Mouse (Mus musculus): Measurements from ENCODE around the gene Rbm5. TPM values are rescaled to one million over a fixed set of nuclear protein-coding genes. Genes with fewer than 3 reads are reported as not detected.

Gene Rbm5
- total and polyA plus RNA-seq, 3 experiments: 67.6 to 85.3 (median 83.6) TPM

- DNase-seq (ENCODE audit: extremely low read depth): no peak
- Histone ChIP-seq H3K9ac (ENCODE audit: insufficient read depth, low read depth) (no peak overlapping the region), H3K36me3 (replicated peaks in 1 of 2; ENCODE audit: control insufficient read depth in 1 of 2, insufficient read depth in 1 of 2, low read length in 1 of 2) (peaks cover 27 to 48% of the 10 kb centered on the region in 2 experiments), H3K4me2 (ENCODE audit: insufficient read depth, low read depth, poor library complexity, severe bottlenecking) (no peak overlapping the region), H3K27me3 (replicated peaks) (no peaks in the 10 kb centered on the region), H3K9me3 (replicated peaks; ENCODE audit: low read length) (no peaks in the 10 kb centered on the region), H3K79me2 (replicated peaks; ENCODE audit: control insufficient read depth, extremely low read depth, insufficient read depth, poor library complexity, severe bottlenecking) (peaks cover 12% of the 10 kb centered on the region), H3K4me1 (ENCODE audit: control insufficient read depth in 1 of 2, insufficient read depth in 2 of 2) (peaks cover 0 to 7% of the 10 kb centered on the region in 2 experiments; a peak in 1 of 4 replicates), H3K4me3 (replicated peaks in 1 of 3; ENCODE audit: low read depth in 2 of 3, low read length in 2 of 3, poor library complexity in 1 of 3) (no peak overlapping the region), H3K27ac (ENCODE audit: insufficient read depth, low read depth) (no peak overlapping the region)
- TF ChIP-seq MAFK (IDR thresholded peaks at IDR 0.05; ENCODE audit: insufficient replicate concordance, low read length) (no peak), ZNF384 (IDR thresholded peaks at IDR 0.05; ENCODE audit: low read depth, low read length) (no peak), JUND (conservative IDR thresholded peaks at IDR 0.05; ENCODE audit: low read depth, low read length) (no peak), MYC (IDR thresholded peaks at IDR 0.05; ENCODE audit: low read depth, low read length) (no peak), JUN (IDR thresholded peaks at IDR 0.05; ENCODE audit: insufficient read depth, low read depth, low read length) (no peak), IRF4 (IDR thresholded peaks at IDR 0.05; ENCODE audit: low read depth, low read length) (no peak), ETS1 (conservative IDR thresholded peaks at IDR 0.05; ENCODE audit: low read depth, low read length) (no peak), CHD2 (IDR thresholded peaks at IDR 0.05; ENCODE audit: low read length) (no peak), KAT2A (IDR thresholded peaks at IDR 0.05; ENCODE audit: insufficient replicate concordance, low read length) (no peak), MAZ (IDR thresholded peaks at IDR 0.05; ENCODE audit: low read depth, low read length) (no peak), RCOR1 (conservative IDR thresholded peaks at IDR 0.05; ENCODE audit: low read depth, low read length) (no peak)
- in situ Hi-C loops (cut with MboI; ENCODE audit: low pct_ligation_motif_present, low pct_unique_long_range_greater_than_20kb, low sequenced_read_pairs): no loop called here
- dilution Hi-C loops (cut with MboI; ENCODE audit: extremely low pct_ligation_motif_present, extremely low pct_unique_long_range_greater_than_20kb, low sequenced_read_pairs): no loop called here
Measured at GRCm38 (mm10) chr9:107774411-107774810, 3.6 kb upstream of the Rbm5 start.

- Histone ChIP-seq H3K79me2 (replicated peaks; ENCODE audit: control insufficient read depth, extremely low read depth, insufficient read depth, poor library complexity, severe bottlenecking) (peaks cover 31% of the 10 kb centered on the region), H3K27me3 (replicated peaks) (no peaks in the 10 kb centered on the region), H3K36me3 (replicated peaks in 1 of 2; ENCODE audit: control insufficient read depth in 1 of 2, insufficient read depth in 1 of 2, low read length in 1 of 2) (peaks cover 42 to 58% of the 10 kb centered on the region in 2 experiments), H3K27ac (ENCODE audit: insufficient read depth, low read depth) (no peak overlapping the region), H3K9ac (ENCODE audit: insufficient read depth, low read depth) (peak overlapping the region; percentile 98; the same call in 1 of the 2 replicates), H3K4me2 (ENCODE audit: insufficient read depth, low read depth, poor library complexity, severe bottlenecking) (peak overlapping the region; percentile 97), H3K4me1 (ENCODE audit: control insufficient read depth in 1 of 2, insufficient read depth in 2 of 2) (peaks cover 4 to 19% of the 10 kb centered on the region in 2 experiments; a peak in 3 of 4 replicates), H3K9me3 (replicated peaks; ENCODE audit: low read length) (no peaks in the 10 kb centered on the region), H3K4me3 (replicated peaks in 1 of 3; ENCODE audit: low read depth in 2 of 3, low read length in 2 of 3, poor library complexity in 1 of 3) (no peak overlapping the region)
- in situ Hi-C loops (cut with MboI; ENCODE audit: low pct_ligation_motif_present, low pct_unique_long_range_greater_than_20kb, low sequenced_read_pairs): no loop called here
- dilution Hi-C loops (cut with MboI; ENCODE audit: extremely low pct_ligation_motif_present, extremely low pct_unique_long_range_greater_than_20kb, low sequenced_read_pairs): no loop called here
- no peak for DNase-seq (ENCODE audit: extremely low read depth)
- TF ChIP-seq UBTF (IDR thresholded peaks at IDR 0.05; ENCODE audit: low read depth, low read length) (no peak), PAX5 (IDR thresholded peaks at IDR 0.05; ENCODE audit: low read length) (no peak), GABPA (IDR thresholded peaks at IDR 0.05; ENCODE audit: insufficient replicate concordance, low read depth, low read length) (no peak), POLR2A (IDR thresholded peaks at IDR 0.05; ENCODE audit: low read depth, low read length) (no peak), E2F4 (IDR thresholded peaks at IDR 0.05; ENCODE audit: insufficient replicate concordance, low read depth, low read length) (no peak)
Measured at GRCm38 (mm10) chr9:107771782-107772181, 986 bp upstream of the Rbm5 start.
